Mouse (Mus musculus) urinary bladder, adult 18-20 months (tissue): ENCODE results near the gene Galt.
"Not testable (repeated sequence)": the region's sequence is repeated elsewhere in the genome, so short reads cannot be mapped to it uniquely, and the experiment has no call there.

Source experiments
- DNase-seq, 2 experiments: peaks; one replicate each; pipeline ENCODE4 v3.0.0; 2022; ENCODE audit warnings: low spot score in 2 of 2, mixed read lengths in 2 of 2

Galt gene

GRCm38 (mm10) chr4:41774506-41774905, 19.5 kb downstream of the Galt start:
- DNase-seq: not testable (repeated sequence)

- not testable (repeated sequence) for DNase-seq
These were observed 20.8 kb downstream of the Galt start for GRCm38 (mm10) chr4:41775840-41776239.

GRCm38 (mm10) chr4:41781271-41781670, 26.2 kb downstream of the Galt start:
- not testable (repeated sequence) for DNase-seq

GRCm38 (mm10) chr4:41781748-41782485, 26.9 kb downstream of the Galt start:
- DNase-seq: not testable (repeated sequence)

GRCm38 (mm10) chr4:41782711-41783110, 27.7 kb downstream of the Galt start:
- not testable (repeated sequence) for DNase-seq

- DNase-seq: not testable (repeated sequence)
These were observed 28.2 kb downstream of the Galt start for GRCm38 (mm10) chr4:41783197-41783596.
